Mouse (Mus musculus) lung, postnatal 10 days (tissue): ENCODE measurements around the gene Rab24.

Experiments
- DNase-seq: peaks from one replicate; pipeline ENCODE4 v3.0.0; 2021

Gene Rab24

GRCm38 (mm10) chr13:55328641-55329040 is 6.9 kb upstream of the Rab24 start:
- no peak for DNase-seq

GRCm38 (mm10) chr13:55328171-55328570 is 6.4 kb upstream of the Rab24 start:
- DNase-seq = no peak

GRCm38 (mm10) chr13:55327633-55328032 is 5.9 kb upstream of the Rab24 start:
- peak; percentile 94 for DNase-seq

GRCm38 (mm10) chr13:55327169-55327568 is 5.4 kb upstream of the Rab24 start:
- no peak for DNase-seq

- no peak for DNase-seq
Observed at GRCm38 (mm10) chr13:55325596-55325995, 3.9 kb upstream of the Rab24 start.

- peak; percentile 59 for DNase-seq
Observed at GRCm38 (mm10) chr13:55322130-55322825, 532 bp upstream of the Rab24 start.

GRCm38 (mm10) chr13:55319931-55320533 is 1.7 kb downstream of the Rab24 start, which contains the start of gene Prelid1:
Gene Prelid1, plus strand, starts transcription at chr13:55320500.
- peak; percentile 19 for DNase-seq

- DNase-seq = no peak
Observed at GRCm38 (mm10) chr13:55318351-55318750, 3.4 kb downstream of the Rab24 start.

- no peak for DNase-seq
Observed at GRCm38 (mm10) chr13:55314891-55315412, 6.8 kb downstream of the Rab24 start.

- no peak for DNase-seq
Observed at GRCm38 (mm10) chr13:55313051-55313450, 8.7 kb downstream of the Rab24 start.

GRCm38 (mm10) chr13:55312028-55312630 is 9.6 kb downstream of the Rab24 start:
- DNase-seq = no peak

- no peak for DNase-seq
Observed at GRCm38 (mm10) chr13:55300913-55301312, 20.8 kb downstream of the Rab24 start.

GRCm38 (mm10) chr13:55296760-55297159 is 25.0 kb downstream of the Rab24 start:
- DNase-seq = no peak

GRCm38 (mm10) chr13:55288854-55289253 is 32.9 kb downstream of the Rab24 start:
- no peak for DNase-seq

GRCm38 (mm10) chr13:55277646-55278045 is 44.1 kb downstream of the Rab24 start:
- DNase-seq = no peak

- DNase-seq = no peak
Observed at GRCm38 (mm10) chr13:55277203-55277602, 44.5 kb downstream of the Rab24 start.
